Mouse (Mus musculus): ENCODE data around the gene Unc13a. TPM values are rescaled to one million over a fixed set of nuclear protein-coding genes. Genes with fewer than 3 reads are reported as not detected.

Unc13a gene
- polyA plus RNA-seq (2015; fragmentation: Nextera tagmentation; extraction: Ambion mirVana): 0.49 and 0.68 TPM in 2 replicates

DNA sequence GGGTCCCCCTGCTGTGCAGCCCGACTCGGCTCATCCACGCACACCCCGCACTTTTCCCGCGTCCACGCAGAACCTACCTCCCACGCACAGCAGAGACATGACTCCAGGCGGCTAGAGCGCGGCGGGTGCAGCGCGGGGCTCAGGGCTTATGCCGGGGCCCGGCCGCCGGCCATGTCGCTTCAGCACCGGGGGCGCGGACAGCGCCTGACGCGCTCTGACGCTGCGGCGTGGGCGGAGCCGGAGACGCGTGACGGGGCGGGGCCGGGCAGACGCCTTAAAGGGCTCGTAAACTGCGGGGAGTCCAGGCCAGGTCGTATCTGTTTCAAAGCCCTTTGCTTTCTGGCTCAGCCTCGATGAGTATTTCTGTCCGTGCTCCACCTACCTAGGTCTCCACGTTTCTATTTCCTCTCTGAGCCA is at the start of gene Unc13a:
Gene Unc13a (minus strand): TSS at position 209 of the 417 bp plus-strand sequence.

DNA sequence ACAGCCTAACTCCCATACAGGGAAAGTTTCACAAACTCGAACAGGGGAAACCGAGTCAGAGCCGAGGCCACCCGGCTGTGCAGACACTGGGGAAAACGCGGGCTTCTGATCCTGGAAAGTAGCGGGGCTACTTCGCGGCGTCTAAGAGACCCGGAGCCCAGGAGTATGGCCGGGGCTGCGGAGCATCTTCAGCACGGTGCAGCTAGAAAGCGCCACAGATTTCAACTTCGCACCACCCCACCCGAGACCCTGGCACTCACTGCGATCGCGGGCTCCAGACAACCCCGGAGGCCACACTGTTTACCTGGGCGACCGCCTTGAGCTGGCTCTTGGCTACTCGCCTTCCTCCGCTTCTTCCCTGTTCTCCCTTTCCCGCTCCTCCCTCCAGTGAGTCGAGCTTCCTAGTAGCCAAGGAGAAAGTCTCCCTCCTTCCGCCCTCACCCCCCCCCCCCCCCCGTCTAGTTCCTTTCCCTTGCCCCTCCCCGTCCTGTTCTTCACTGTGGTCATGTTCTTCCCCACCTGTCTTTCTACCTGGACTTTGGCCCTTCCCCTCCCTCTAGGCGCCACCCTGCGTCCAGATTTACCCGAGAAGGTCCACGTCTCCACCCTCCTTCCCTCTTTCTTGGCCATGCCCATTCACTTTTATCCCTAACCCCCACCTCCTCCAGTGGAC is 30.0 kb upstream of the Unc13a start, which contains the start of gene B3gnt3:
Gene B3gnt3 (minus strand): TSS at position 376 of the 673 bp plus-strand sequence.

DNA sequence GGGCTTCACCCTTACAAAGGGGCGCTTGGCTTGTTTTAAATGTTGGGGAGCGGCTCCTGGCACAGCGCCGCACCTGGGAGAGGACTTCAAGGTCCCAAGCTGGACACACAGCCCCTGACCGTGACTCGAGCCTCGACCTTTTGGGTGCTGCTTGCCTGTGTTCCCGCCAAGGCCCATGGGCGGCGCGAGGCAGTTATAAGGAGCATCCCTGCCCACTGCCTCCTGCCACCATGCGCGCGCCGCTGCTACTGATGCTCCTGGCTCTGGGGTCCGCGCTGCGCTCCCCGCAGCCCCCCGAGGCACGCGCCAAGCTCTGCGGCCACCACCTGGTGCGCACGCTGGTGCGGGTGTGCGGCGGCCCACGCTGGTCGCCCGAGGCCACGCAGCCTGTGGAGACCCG is 17.5 kb upstream of the Unc13a start, which contains the start of gene Insl3:
Gene Insl3 (plus strand): TSS at position 187 of the 400 bp plus-strand sequence.

DNA sequence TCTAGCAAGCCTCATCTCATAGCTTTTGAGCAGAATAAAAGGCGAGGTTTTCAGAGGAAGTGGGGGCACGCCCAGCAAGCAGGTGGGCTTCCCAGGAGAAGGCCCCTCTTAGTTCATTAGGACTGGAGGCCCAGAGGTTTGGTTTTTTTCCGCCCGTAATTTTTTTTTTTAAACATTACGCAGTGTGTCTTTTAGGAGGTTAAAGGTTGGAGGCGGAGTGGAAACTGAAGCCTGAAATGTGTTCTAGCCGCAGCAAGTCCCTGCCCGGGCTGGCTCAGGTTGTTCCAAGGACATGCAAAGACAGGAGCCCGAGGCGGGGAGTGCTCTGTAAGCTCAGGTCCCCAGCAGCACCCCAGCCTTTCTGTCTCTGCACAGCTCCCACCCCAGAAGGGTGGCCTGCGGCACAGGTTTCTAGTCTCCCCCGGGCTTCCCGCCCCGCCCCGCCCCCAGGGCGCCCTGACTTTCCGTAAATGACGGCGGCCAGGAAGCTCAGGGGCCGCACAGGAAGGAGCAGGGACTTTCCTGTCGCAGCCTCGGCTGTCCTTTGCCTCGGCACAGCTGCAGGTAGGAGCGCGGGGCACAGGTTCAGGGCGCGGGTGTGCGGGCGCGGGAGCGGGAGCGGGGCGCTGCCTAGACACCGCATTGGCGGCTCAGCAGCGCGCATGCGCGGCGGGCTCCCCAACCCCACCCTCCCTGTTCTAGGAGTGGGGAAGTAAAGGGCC is 4.6 kb upstream of the Unc13a start, which contains the start of gene Jak3:
Gene Jak3 (plus strand): TSS at position 277 of the 722 bp plus-strand sequence.

DNA sequence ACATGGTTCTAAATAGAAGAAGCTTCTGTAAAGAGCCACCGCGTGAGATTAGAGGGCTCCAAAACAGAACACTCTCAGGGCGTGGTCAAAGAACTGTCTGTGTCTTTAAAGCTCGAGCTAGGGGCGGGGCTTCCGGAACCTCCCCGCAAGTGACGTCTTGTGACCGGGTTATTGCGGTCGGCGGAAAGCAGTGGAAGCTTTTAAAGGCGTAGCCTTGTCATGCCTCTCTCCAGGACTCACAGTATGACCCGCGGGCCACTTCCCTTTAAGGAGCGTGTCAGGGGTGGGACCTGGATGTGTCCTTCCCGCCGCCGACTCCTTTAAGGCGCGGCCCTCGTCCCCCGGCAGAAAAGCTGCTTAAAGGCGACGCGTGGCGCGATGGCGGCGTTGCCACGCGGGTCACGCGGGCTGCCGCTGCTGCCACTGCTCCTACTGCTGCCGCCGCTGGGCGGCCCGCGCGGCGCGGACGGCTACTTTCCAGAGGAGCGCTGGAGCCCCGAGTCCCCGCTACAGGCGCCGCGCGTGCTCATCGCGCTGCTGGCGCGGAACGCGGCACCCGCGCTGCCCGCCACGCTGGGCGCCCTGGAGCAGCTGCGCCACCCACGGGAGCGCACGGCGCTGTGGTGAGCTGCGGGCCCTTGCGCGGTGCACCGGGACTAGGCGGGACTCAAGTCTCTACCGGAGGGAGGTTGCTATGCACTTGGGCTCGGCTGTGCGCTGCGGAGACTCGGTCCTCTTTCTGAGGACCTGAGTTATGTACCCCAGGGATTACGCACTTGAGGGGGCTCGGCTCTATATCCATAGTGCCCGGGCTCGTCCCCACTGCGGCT is 60.5 kb downstream of the Unc13a start, which contains the start of gene Colgalt1:
Gene Colgalt1 (plus strand): TSS at position 177 of the 830 bp plus-strand sequence.

DNA sequence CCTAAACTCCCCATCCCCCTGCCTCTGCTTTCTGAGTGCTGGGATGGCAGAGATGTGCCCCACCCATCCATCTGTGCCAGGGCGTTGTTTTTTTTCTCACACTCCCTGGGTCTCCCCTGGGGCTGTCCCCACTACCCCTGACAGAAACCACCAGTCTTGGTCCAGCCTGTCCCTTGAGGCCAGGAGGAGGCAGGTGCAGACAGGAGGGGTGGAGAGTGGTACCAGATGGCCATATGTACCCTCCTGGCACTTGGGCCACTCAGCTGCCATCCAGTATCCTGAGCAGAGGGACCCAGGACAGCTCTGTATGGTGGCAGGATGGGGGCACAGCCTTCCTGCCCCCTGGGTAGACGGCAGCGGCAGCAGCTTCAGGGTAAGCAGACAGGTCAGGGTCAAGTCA is 74.1 kb downstream of the Unc13a start, which contains the start of gene Fam129c:
Gene Fam129c (plus strand): TSS at position 198 of the 400 bp plus-strand sequence.

DNA sequence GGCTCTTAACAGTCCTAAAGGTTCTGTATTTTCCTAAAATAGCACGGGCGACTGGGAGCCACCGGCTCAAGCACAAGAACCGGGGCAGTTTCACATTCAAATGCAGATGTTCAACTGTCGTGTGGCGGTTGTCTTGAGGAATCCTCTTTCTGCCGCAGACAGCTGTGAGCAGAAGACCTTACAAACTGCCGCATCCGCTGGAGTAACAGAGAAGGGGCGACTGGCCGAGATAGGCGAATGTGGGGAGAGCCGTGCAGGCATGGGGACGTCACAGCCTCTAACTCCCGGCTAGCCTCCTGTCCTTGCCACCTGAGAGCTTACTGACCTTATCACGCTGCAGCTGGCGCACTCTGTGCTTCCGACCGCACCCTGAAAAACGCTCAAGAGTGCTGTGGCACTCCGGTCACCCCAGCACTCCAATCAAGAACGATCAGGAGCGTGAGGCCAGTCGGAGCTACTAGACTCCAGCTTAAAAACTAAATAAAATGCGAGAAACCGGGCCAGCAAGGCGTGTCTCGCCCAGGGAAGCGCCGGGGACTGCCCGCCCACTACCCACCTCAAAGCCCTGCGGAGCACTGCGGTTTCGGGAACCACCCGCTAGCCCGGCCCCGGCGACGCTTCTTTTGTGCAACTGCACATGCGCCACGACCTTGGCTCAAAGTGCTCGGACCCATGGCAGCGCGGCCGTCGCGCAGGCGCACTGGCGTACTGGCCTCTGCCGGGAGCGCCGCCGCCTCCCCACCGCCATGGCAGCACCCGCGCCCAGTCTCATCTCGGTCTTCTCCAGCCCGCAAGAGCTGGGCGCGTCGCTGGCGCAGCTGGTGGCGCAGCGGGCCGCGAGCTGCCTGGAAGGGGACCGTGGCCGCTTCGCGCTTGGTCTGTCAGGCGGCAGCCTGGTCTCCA is 79.8 kb downstream of the Unc13a start, which contains the start of gene Pgls:
Gene Pgls (plus strand): TSS at position 706 of the 903 bp plus-strand sequence.

Small RNA genes within 50 kb of the gene (microRNA-seq; reads per million reads assigned to microRNA genes)
- not detected for gene Mir6769b

Other genes with a start within 250 kb of the Unc13a start
- gene Abhd8, start 208.1 kb downstream of the Unc13a start, polyA plus RNA-seq (2015; fragmentation: Nextera tagmentation; extraction: Ambion mirVana): 24.9 and 28.3 TPM in 2 replicates
- gene Mrpl34, start 206.8 kb downstream of the Unc13a start, polyA plus RNA-seq (2015; fragmentation: Nextera tagmentation; extraction: Ambion mirVana): 80.4 and 81.5 TPM in 2 replicates
- gene Dda1, start 202.6 kb downstream of the Unc13a start, polyA plus RNA-seq (2015; fragmentation: Nextera tagmentation; extraction: Ambion mirVana): 74.3 and 86.1 TPM in 2 replicates
- gene Ano8, start 185.8 kb downstream of the Unc13a start, polyA plus RNA-seq (2015; fragmentation: Nextera tagmentation; extraction: Ambion mirVana): 1.0 and 1.1 TPM in 2 replicates
- gene Gtpbp3, start 183.7 kb downstream of the Unc13a start, polyA plus RNA-seq (2015; fragmentation: Nextera tagmentation; extraction: Ambion mirVana): 9.3 and 9.9 TPM in 2 replicates
- 12.9 and 13.2 TPM in 2 replicates for gene Plvap, start 160.0 kb downstream of the Unc13a start, polyA plus RNA-seq (2015; fragmentation: Nextera tagmentation; extraction: Ambion mirVana)
- 0.19 TPM in 1 of 2 replicates, not detected in the other for gene Ccdc194, start 146.0 kb downstream of the Unc13a start, polyA plus RNA-seq (2015; fragmentation: Nextera tagmentation; extraction: Ambion mirVana)
- gene Bst2, start 134.3 kb downstream of the Unc13a start, polyA plus RNA-seq (2015; fragmentation: Nextera tagmentation; extraction: Ambion mirVana): 48.3 and 59.8 TPM in 2 replicates
- gene Mvb12a, start 128.8 kb downstream of the Unc13a start, polyA plus RNA-seq (2015; fragmentation: Nextera tagmentation; extraction: Ambion mirVana): 79.7 and 86.3 TPM in 2 replicates
- 0.57 and 0.63 TPM in 2 replicates for gene Tmem221, start 112.9 kb downstream of the Unc13a start, polyA plus RNA-seq (2015; fragmentation: Nextera tagmentation; extraction: Ambion mirVana)
- not detected in 2 replicates for gene Nxnl1, start 105.2 kb downstream of the Unc13a start, polyA plus RNA-seq (2015; fragmentation: Nextera tagmentation; extraction: Ambion mirVana)
- gene Slc27a1, start 102.9 kb downstream of the Unc13a start, polyA plus RNA-seq (2015; fragmentation: Nextera tagmentation; extraction: Ambion mirVana): 17.5 and 21.1 TPM in 2 replicates
- gene Pgls, start 79.6 kb downstream of the Unc13a start, polyA plus RNA-seq (2015; fragmentation: Nextera tagmentation; extraction: Ambion mirVana): 222 and 225 TPM in 2 replicates
- 0.71 and 1.7 TPM in 2 replicates for gene Fam129c, start 74.1 kb downstream of the Unc13a start, polyA plus RNA-seq (2015; fragmentation: Nextera tagmentation; extraction: Ambion mirVana)
- gene Colgalt1, start 60.8 kb downstream of the Unc13a start, polyA plus RNA-seq (2015; fragmentation: Nextera tagmentation; extraction: Ambion mirVana): 60.6 and 64.6 TPM in 2 replicates
- gene Jak3, start 4.5 kb upstream of the Unc13a start, polyA plus RNA-seq (2015; fragmentation: Nextera tagmentation; extraction: Ambion mirVana): 5.7 and 6.5 TPM in 2 replicates
- gene Insl3, start 17.5 kb upstream of the Unc13a start, polyA plus RNA-seq (2015; fragmentation: Nextera tagmentation; extraction: Ambion mirVana): 2.5 TPM in 2 replicates
- gene B3gnt3, start 30.0 kb upstream of the Unc13a start, polyA plus RNA-seq (2015; fragmentation: Nextera tagmentation; extraction: Ambion mirVana): 4.4 TPM in 2 replicates
- gene Fcho1, start 54.0 kb upstream of the Unc13a start, polyA plus RNA-seq (2015; fragmentation: Nextera tagmentation; extraction: Ambion mirVana): 0.59 and 1.7 TPM in 2 replicates
- gene Zfp709, start 210.3 kb upstream of the Unc13a start, polyA plus RNA-seq (2015; fragmentation: Nextera tagmentation; extraction: Ambion mirVana): 3.9 and 4.0 TPM in 2 replicates
- 1.2 and 1.8 TPM in 2 replicates for gene Zfp882, start 236.9 kb upstream of the Unc13a start, polyA plus RNA-seq (2015; fragmentation: Nextera tagmentation; extraction: Ambion mirVana)
- gene Zfp617, start 236.9 kb upstream of the Unc13a start, polyA plus RNA-seq (2015; fragmentation: Nextera tagmentation; extraction: Ambion mirVana): 10.9 and 12.6 TPM in 2 replicates